Mouse (Mus musculus): ENCODE data around the gene Casp7.
"Not testable (repeated sequence)": the region's sequence is repeated elsewhere in the genome, so short reads cannot be mapped to it uniquely, and the experiment has no call there.

Casp7 gene

GRCm38 (mm10) chr19:56385546-56385945, 11.4 kb upstream of the Casp7 start:
- DNase-seq (ENCODE audit: low spot score), result no peak

GRCm38 (mm10) chr19:56386095-56386494, 10.8 kb upstream of the Casp7 start:
- no peak for DNase-seq (ENCODE audit: low spot score)

- no peak for DNase-seq (ENCODE audit: low spot score)
These were observed 9.1 kb upstream of the Casp7 start for GRCm38 (mm10) chr19:56387726-56388302.

GRCm38 (mm10) chr19:56389176-56389575, 7.8 kb upstream of the Casp7 start:
- no peak for DNase-seq (ENCODE audit: low spot score)

GRCm38 (mm10) chr19:56389879-56390278, 7.0 kb upstream of the Casp7 start, which contains the start of gene Nrap:
Nrap (minus strand) TSS chr19:56390037.
- DNase-seq (ENCODE audit: low spot score), result no peak

- no peak for DNase-seq (ENCODE audit: low spot score)
These were observed 5.5 kb upstream of the Casp7 start for GRCm38 (mm10) chr19:56391307-56392046.

GRCm38 (mm10) chr19:56393311-56393866, 3.5 kb upstream of the Casp7 start:
- DNase-seq (ENCODE audit: low spot score), result no peak

- DNase-seq (ENCODE audit: low spot score), result no peak
These were observed 1.6 kb upstream of the Casp7 start for GRCm38 (mm10) chr19:56395183-56395935.

- no peak for DNase-seq (ENCODE audit: low spot score)
These were observed 702 bp upstream of the Casp7 start for GRCm38 (mm10) chr19:56396227-56396626.

- DNase-seq (ENCODE audit: low spot score), result no peak
These were observed 966 bp downstream of the Casp7 start for GRCm38 (mm10) chr19:56397663-56398527.

GRCm38 (mm10) chr19:56398528-56398795, 1.5 kb downstream of the Casp7 start:
- no peak for DNase-seq (ENCODE audit: low spot score)

- no peak for DNase-seq (ENCODE audit: low spot score)
These were observed 3.3 kb downstream of the Casp7 start for GRCm38 (mm10) chr19:56400200-56400599.

GRCm38 (mm10) chr19:56401864-56402263, 4.9 kb downstream of the Casp7 start:
- no peak for DNase-seq (ENCODE audit: low spot score)

- DNase-seq (ENCODE audit: low spot score), result no peak
These were observed 8.9 kb downstream of the Casp7 start for GRCm38 (mm10) chr19:56405824-56406223.

- no peak for DNase-seq (ENCODE audit: low spot score)
These were observed 9.7 kb downstream of the Casp7 start for GRCm38 (mm10) chr19:56406581-56406980.

GRCm38 (mm10) chr19:56409884-56410283, 13.0 kb downstream of the Casp7 start:
- DNase-seq (ENCODE audit: low spot score), result not testable (repeated sequence)

GRCm38 (mm10) chr19:56418404-56418803, 21.5 kb downstream of the Casp7 start:
- no peak for DNase-seq (ENCODE audit: low spot score)

GRCm38 (mm10) chr19:56419452-56419851, 22.5 kb downstream of the Casp7 start:
- DNase-seq (ENCODE audit: low spot score), result no peak

- DNase-seq (ENCODE audit: low spot score), result no peak
These were observed 23.4 kb downstream of the Casp7 start for GRCm38 (mm10) chr19:56420345-56420744.

GRCm38 (mm10) chr19:56422476-56423338, 25.8 kb downstream of the Casp7 start:
- peak; percentile 84 for DNase-seq (ENCODE audit: low spot score)

GRCm38 (mm10) chr19:56423370-56423769, 26.4 kb downstream of the Casp7 start:
- DNase-seq (ENCODE audit: low spot score), result peak; percentile 34
